Mouse (Mus musculus) neural tube, embryonic 14.5 days (tissue): Measurements from ENCODE around the gene Mindy4. TPM values are rescaled to one million over a fixed set of nuclear protein-coding genes. Genes with fewer than 3 reads are reported as not detected.

Experiments used
- ATAC-seq: fragments of 200-750 bp; cut with Nextera tagmentation; 2 replicates; pipeline ENCODE4 v1.8.0; 2017; ENCODE audit warnings: low read depth, mild to moderate bottlenecking, moderate TSS enrichment, moderate library complexity
- H3K27ac ChIP-seq: fragments of 300-500 bp; sonication (generic); 2 replicates; pipeline ENCODE4 v1.5.1; 2014; ENCODE audit warnings: low read depth, mild to moderate bottlenecking, control low read depth, low read length, moderate library complexity, mixed read lengths
- H3K27me3 ChIP-seq: fragments of 300-500 bp; sonication (generic); 2 replicates; pipeline ENCODE4 v1.6.1; 2014; ENCODE audit warnings: low read length; ENCODE audit not compliant: control insufficient read depth, insufficient read depth
- H3K36me3 ChIP-seq: fragments of 300-500 bp; sonication (generic); 2 replicates; pipeline ENCODE4 v1.6.1; 2014; ENCODE audit warnings: low read length, mixed read lengths; ENCODE audit not compliant: control insufficient read depth, insufficient read depth
- H3K4me1 ChIP-seq: fragments of 300-500 bp; sonication (generic); 2 replicates; pipeline ENCODE4 v1.6.1; 2014; ENCODE audit warnings: low read length; ENCODE audit not compliant: control insufficient read depth, insufficient read depth
- H3K4me2 ChIP-seq: fragments of 300-500 bp; sonication (generic); 2 replicates; pipeline ENCODE4 v1.6.1; 2014; ENCODE audit warnings: mild to moderate bottlenecking, low read depth, low read length, control low read depth
- H3K4me3 ChIP-seq: fragments of 300-500 bp; sonication (generic); 2 replicates; pipeline ENCODE4 v1.5.1; 2014; ENCODE audit warnings: low read depth, low read length, control low read depth, mixed read lengths
- H3K9ac ChIP-seq: fragments of 300-500 bp; sonication (generic); replicated peaks from 2 replicates; pipeline ENCODE4 v1.6.1; 2014; ENCODE audit warnings: low read depth, mild to moderate bottlenecking, control low read depth, low read length, mixed read lengths
- H3K9me3 ChIP-seq: fragments of 300-500 bp; sonication (generic); 2 replicates; pipeline ENCODE4 v1.6.1; 2016; ENCODE audit warnings: low read length; ENCODE audit not compliant: control insufficient read depth
- microRNA-seq: library from miRNA; unstranded; fragments of <30 nt; microRNA quantifications from one replicate; pipeline ENCODE4, GENCODE M21; 2016
- polyA plus RNA-seq: library from polyadenylated mRNA; unstranded; fragments of >200 nt; fragmentation: Nextera tagmentation; extraction: Ambion mirVana; gene quantifications from 2 replicates; pipeline ENCODE4 v1.2.1, GENCODE M21; 2014

Gene Mindy4
- polyA plus RNA-seq, 1 experiment from 2014 or later: 11.4 TPM

GRCm38 (mm10) chr6:55367126-55367525, 163.9 kb downstream of the Mindy4 start:
- H3K9me3 ChIP-seq: no peaks in the 10 kb centered on the region
- ATAC-seq: no peak
- H3K36me3 ChIP-seq: no peaks in the 10 kb centered on the region
- no peak overlapping the region for H3K4me2 ChIP-seq
- H3K4me3 ChIP-seq: no peak overlapping the region
- no peaks in the 10 kb centered on the region for H3K27me3 ChIP-seq
- H3K27ac ChIP-seq: no peak overlapping the region
- H3K9ac ChIP-seq: no peak overlapping the region
- no peaks in the 10 kb centered on the region for H3K4me1 ChIP-seq

Small RNA genes within 50 kb of the gene (microRNA-seq; reads per million reads assigned to microRNA genes)
- not detected for gene Gm25458

Other genes with a start within 250 kb of the Mindy4 start
- 1.7 and 3.7 TPM in 2 replicates for gene Nod1, start 230.8 kb upstream of the Mindy4 start, polyA plus RNA-seq
- 19.0 and 19.8 TPM in 2 replicates for gene Ggct, start 210.4 kb upstream of the Mindy4 start, polyA plus RNA-seq
- gene Gars, start 165.4 kb upstream of the Mindy4 start, polyA plus RNA-seq: 191 and 213 TPM in 2 replicates
- gene Crhr2, start 70.4 kb upstream of the Mindy4 start, polyA plus RNA-seq: 1.2 and 1.3 TPM in 2 replicates
- gene Inmt, start 28.3 kb upstream of the Mindy4 start, polyA plus RNA-seq: not detected in 2 replicates
- gene Aqp1, start 133.0 kb downstream of the Mindy4 start, polyA plus RNA-seq: 0.20 and 0.84 TPM in 2 replicates
- gene Ghrhr, start 172.9 kb downstream of the Mindy4 start, polyA plus RNA-seq: not detected in 2 replicates
- 70.7 and 79.3 TPM in 2 replicates for gene Adcyap1r1, start 248.6 kb downstream of the Mindy4 start, polyA plus RNA-seq